In genomic region chr5:105918289-105918688, GRCm38 (mm10) we compare ENCODE assay signal across 10 mouse cellular contexts. TPM values are rescaled to one million over a fixed set of nuclear protein-coding genes. Genes with fewer than 3 reads are reported as not detected.
DNase-seq lines count a peak whose midpoint lies in the region; TF ChIP-seq lines count a peak whose summit lies in the region.
"Had no signal": no experiment of that assay in that cellular context is flagged by ENCODE, and none has a peak within 500 bp of the region (broad histone marks: within the 10 kb centered on the region; RNA-seq: fewer than 3 reads in every experiment).

No protein-coding gene starts in this region.

- peak; percentile 27 for DNase-seq in heart, postnatal 4 days
- no peak for DNase-seq in heart, embryonic 10.5 days (ENCODE audit: low spot score)
- peak; percentile 36 for DNase-seq in thymus, adult 2 months
- no peak for DNase-seq in thymus, adult 18-20 months
- peak; percentile 50 for DNase-seq in limb, embryonic 10.5 days (ENCODE audit: low spot score)
- no peak for DNase-seq in urinary bladder, postnatal 36 days (ENCODE audit: low spot score in 2 of 2)
- no peak for DNase-seq in ovary, adult 18-20 months (ENCODE audit: low spot score)
- DNase-seq in gastrocnemius, postnatal 36 days: no peak
- DNase-seq: liver, embryonic 13.5 days had no signal

- no peak overlapping the region for H3K4me3 ChIP-seq in heart, embryonic 10.5 days
- no peak overlapping the region for H3K4me3 ChIP-seq in thymus, adult 2 months (ENCODE audit: control insufficient read depth, insufficient read depth, low read length)
- H3K4me3 ChIP-seq in limb, embryonic 10.5 days: no peak overlapping the region
- H3K4me3 ChIP-seq: heart, embryonic 15.5 days; liver, embryonic 13.5 days had no signal

- no peaks in the 10 kb centered on the region for H3K4me1 ChIP-seq in heart, embryonic 10.5 days
- no peaks in the 10 kb centered on the region for H3K4me1 ChIP-seq in thymus, adult 2 months (replicated peaks; ENCODE audit: control insufficient read depth, insufficient read depth, low read length)
- H3K4me1 ChIP-seq in limb, embryonic 10.5 days: no peaks in the 10 kb centered on the region
- H3K4me1 ChIP-seq: heart, embryonic 15.5 days had no signal

- H3K9me3 ChIP-seq in heart, embryonic 10.5 days: no peaks in the 10 kb centered on the region
- H3K9me3 ChIP-seq in limb, embryonic 10.5 days (replicated peaks): no peaks in the 10 kb centered on the region
- H3K9me3 ChIP-seq: heart, embryonic 15.5 days; liver, embryonic 13.5 days had no signal

- WGBS in heart, embryonic 10.5 days: 82% methylated on average over 6 of the region's 6 CpGs
- 94% methylated on average over 6 of the region's 6 CpGs for WGBS in thymus, adult 2 months
- 87% methylated on average over 6 of the region's 6 CpGs for WGBS in limb, embryonic 10.5 days

- no peak overlapping the region for H3K27ac ChIP-seq in heart, embryonic 10.5 days
- H3K27ac ChIP-seq in thymus, adult 2 months (ENCODE audit: control insufficient read depth, insufficient read depth, low read length): no peak overlapping the region
- H3K27ac ChIP-seq in limb, embryonic 10.5 days: no peak overlapping the region
- H3K27ac ChIP-seq: heart, embryonic 15.5 days; liver, embryonic 13.5 days had no signal

- intact Hi-C loops in gastrocnemius, postnatal 36 days (cut with DNase I): no loop called here

- H3K36me3 ChIP-seq in heart, embryonic 10.5 days: peaks cover 55% of the 10 kb centered on the region
- H3K36me3 ChIP-seq in thymus, adult 2 months (ENCODE audit: control insufficient read depth, insufficient read depth, low read length): peaks cover 23% of the 10 kb centered on the region
- peaks cover 76% of the 10 kb centered on the region for H3K36me3 ChIP-seq in limb, embryonic 10.5 days

- H3K27me3 ChIP-seq in heart, embryonic 10.5 days (ENCODE audit: insufficient read depth, poor library complexity, severe bottlenecking): no peaks in the 10 kb centered on the region
- H3K27me3 ChIP-seq in thymus, adult 2 months (ENCODE audit: control insufficient read depth, insufficient read depth, low read length): no peaks in the 10 kb centered on the region
- H3K27me3 ChIP-seq in limb, embryonic 10.5 days (ENCODE audit: low read depth, poor library complexity, severe bottlenecking): no peaks in the 10 kb centered on the region
- H3K27me3 ChIP-seq: heart, embryonic 15.5 days; liver, embryonic 13.5 days had no signal

- TF ChIP-seq POLR2A in thymus, adult 2 months (IDR thresholded peaks at IDR 0.05; ENCODE audit: control insufficient read depth, extremely low read depth, insufficient read depth, low read length, poor library complexity): no peak

- TF ChIP-seq CTCF in thymus, adult 2 months (IDR thresholded peaks at IDR 0.05; ENCODE audit: borderline replicate concordance, control insufficient read depth, extremely low read depth, insufficient read depth, low read length, poor library complexity): peak; percentile 56; the same call in 1 of the 2 replicates

RNA-seq across cellular contexts. Expression of gene Zfp326, which starts 41.9 kb away (rescaled TPM):
- 10 to 100 TPM; 31.6 to 32.1 TPM for total RNA-seq in heart, postnatal 4 days (2021)
- polyA plus RNA-seq in heart, embryonic 10.5 days (2016; fragmentation: Nextera tagmentation; extraction: Ambion mirVana): 30.0 and 37.7 TPM in 2 replicates
- 11.3 and 12.4 TPM in 2 replicates for polyA plus RNA-seq in thymus, adult 2 months (2012; rRNA removed)
- 44.0 and 55.8 TPM in 2 replicates for polyA plus RNA-seq in limb, embryonic 10.5 days (2016; fragmentation: Nextera tagmentation; extraction: Ambion mirVana)
- 1 to 10 TPM; 6.2 to 9.5 TPM for total RNA-seq in gastrocnemius, postnatal 36 days (2021)

Comparison
In these comparisons a context has a peak if more than half of its experiments do, and no peak if none do; other contexts are left out.
1. DNase-seq: peak in heart, postnatal 4 days (single experiment), thymus, adult 2 months (single experiment) and limb, embryonic 10.5 days (single experiment); none in heart, embryonic 10.5 days (single experiment), thymus, adult 18-20 months (0 of 2), urinary bladder, postnatal 36 days (0 of 2), ovary, adult 18-20 months (single experiment) and gastrocnemius, postnatal 36 days (0 of 2).